Mouse (Mus musculus): ENCODE results near the gene Panx3.

Gene Panx3

GRCm38 (mm10) chr9:37632305-37632704, 36.7 kb downstream of the Panx3 start:
- DNase-seq: no peak

- no peak for DNase-seq
These were observed 39.1 kb downstream of the Panx3 start for GRCm38 (mm10) chr9:37629941-37630340.

- no peak for DNase-seq
These were observed 40.5 kb downstream of the Panx3 start for GRCm38 (mm10) chr9:37628581-37628980.

GRCm38 (mm10) chr9:37627263-37627662, 41.8 kb downstream of the Panx3 start:
- no peak for DNase-seq

GRCm38 (mm10) chr9:37626103-37626567, 42.9 kb downstream of the Panx3 start:
- DNase-seq: no peak

GRCm38 (mm10) chr9:37625641-37626040, 43.4 kb downstream of the Panx3 start:
- no peak for DNase-seq

- DNase-seq: no peak
These were observed 43.9 kb downstream of the Panx3 start for GRCm38 (mm10) chr9:37625129-37625528.

- DNase-seq: no peak
These were observed 44.5 kb downstream of the Panx3 start for GRCm38 (mm10) chr9:37624502-37624901.

- no peak for DNase-seq
These were observed 45.1 kb downstream of the Panx3 start for GRCm38 (mm10) chr9:37623981-37624380.

- no peak for DNase-seq
These were observed 47.7 kb downstream of the Panx3 start for GRCm38 (mm10) chr9:37621290-37621689.

GRCm38 (mm10) chr9:37616770-37617169, 52.3 kb downstream of the Panx3 start:
- no peak for DNase-seq

- no peak for DNase-seq
These were observed 53.8 kb downstream of the Panx3 start for GRCm38 (mm10) chr9:37615220-37615619.

GRCm38 (mm10) chr9:37614316-37614715, 54.7 kb downstream of the Panx3 start:
- DNase-seq: no peak

- DNase-seq: no peak
These were observed 55.1 kb downstream of the Panx3 start for GRCm38 (mm10) chr9:37613911-37614280.

- peak; percentile 95 for DNase-seq
These were observed 55.7 kb downstream of the Panx3 start, which contains the start of gene Spa17 for GRCm38 (mm10) chr9:37613182-37613910. TSS of gene Spa17 (minus strand) at chr9:37613722.

Data from liver (tissue).